Mouse (Mus musculus) T-helper 17 cell (primary cell): ENCODE results near the gene Ipcef1.

Source experiments
- in situ Hi-C, 2 experiments: fragments of 300-600 bp; cut with MboI, MseI; formaldehyde crosslinking; loops; 1 replicate in 1 of 2; 2 replicates in 1 of 2; pipeline ENCODE4 v1.15.1; 2025; ENCODE audit warnings: high pct_unique_total_duplicates in 2 of 2

Ipcef1 gene

GRCm38 (mm10) chr10:6900126-6900525 is 152.2 kb downstream of the Ipcef1 start:
- in situ Hi-C loops = no loop called here

GRCm38 (mm10) chr10:6896659-6897303 is 155.5 kb downstream of the Ipcef1 start:
- in situ Hi-C loops = loop anchor here in 1 of 2 experiments (25.0 kb wide), 1 partner anchor 691 kb away; the partner anchor contains the start of gene Lrp11

GRCm38 (mm10) chr10:6895796-6896195 is 156.5 kb downstream of the Ipcef1 start:
- in situ Hi-C loops = loop anchor here in 1 of 2 experiments (25.0 kb wide), 1 partner anchor 692 kb away; the partner anchor contains the start of gene Lrp11

- in situ Hi-C loops = loop anchor here in 1 of 2 experiments (25.0 kb wide), 1 partner anchor 697 kb away; the partner anchor contains the start of gene Lrp11
Observed at GRCm38 (mm10) chr10:6890348-6891009, 161.8 kb downstream of the Ipcef1 start.

GRCm38 (mm10) chr10:6889640-6890245 is 162.5 kb downstream of the Ipcef1 start:
- in situ Hi-C loops = loop anchor here (5.0 to 25.0 kb wide), 3 partner anchors 133 to 698 kb away; partner anchors contain the start of gene Lrp11 (in 1 of the 2)

- in situ Hi-C loops = loop anchor here (5.0 to 25.0 kb wide), 3 partner anchors 137 to 702 kb away; partner anchors contain the start of gene Lrp11 (in 1 of the 2)
Observed at GRCm38 (mm10) chr10:6885460-6885859, 166.8 kb downstream of the Ipcef1 start.

- in situ Hi-C loops = loop anchor here (5.0 to 25.0 kb wide), 4 partner anchors 125 to 705 kb away; partner anchors contain the start of gene Lrp11 (in 1 of the 2)
Observed at GRCm38 (mm10) chr10:6882041-6882440, 170.2 kb downstream of the Ipcef1 start.

GRCm38 (mm10) chr10:6878276-6878881 is 173.9 kb downstream of the Ipcef1 start:
- in situ Hi-C loops = loop anchor here in 1 of 2 experiments (25.0 kb wide), 1 partner anchor 709 kb away; the partner anchor contains the start of gene Lrp11

GRCm38 (mm10) chr10:6873917-6874316 is 178.4 kb downstream of the Ipcef1 start:
- in situ Hi-C loops = no loop called here

GRCm38 (mm10) chr10:6871418-6872072 is 180.7 kb downstream of the Ipcef1 start:
- in situ Hi-C loops = no loop called here

GRCm38 (mm10) chr10:6855812-6856211 is 196.5 kb downstream of the Ipcef1 start:
- in situ Hi-C loops = no loop called here

- in situ Hi-C loops = no loop called here
Observed at GRCm38 (mm10) chr10:6848834-6849233, 203.4 kb downstream of the Ipcef1 start.

GRCm38 (mm10) chr10:6848162-6848754 is 204.0 kb downstream of the Ipcef1 start:
- in situ Hi-C loops = no loop called here

- in situ Hi-C loops = no loop called here
Observed at GRCm38 (mm10) chr10:6846283-6846682, 206.0 kb downstream of the Ipcef1 start.

- in situ Hi-C loops = no loop called here
Observed at GRCm38 (mm10) chr10:6842225-6842624, 210.1 kb downstream of the Ipcef1 start.
